Mouse (Mus musculus): ENCODE results near the gene Sec23ip.

Gene Sec23ip

DNA sequence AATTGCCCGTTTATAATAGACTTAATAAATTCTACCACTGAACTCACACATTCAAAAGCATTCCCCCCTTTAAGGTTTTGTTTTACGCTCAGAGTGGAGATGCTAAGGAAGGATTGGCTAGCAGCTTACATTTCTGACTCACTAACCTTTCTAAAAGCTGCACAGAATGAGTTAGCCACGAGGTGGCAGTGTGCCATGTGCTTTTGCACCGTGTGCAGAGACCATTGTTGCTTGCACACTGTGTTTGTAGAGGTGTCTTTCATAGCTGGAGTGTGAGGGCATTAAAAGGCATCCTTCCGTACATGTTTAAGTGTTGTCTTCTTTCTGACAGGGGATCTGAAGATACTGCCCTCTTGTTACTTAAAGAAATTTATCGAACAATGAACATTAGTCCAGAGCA, 34.6 kb downstream of the Sec23ip start:
- DNase-seq (ENCODE audit: low spot score): peak; percentile 21

DNA sequence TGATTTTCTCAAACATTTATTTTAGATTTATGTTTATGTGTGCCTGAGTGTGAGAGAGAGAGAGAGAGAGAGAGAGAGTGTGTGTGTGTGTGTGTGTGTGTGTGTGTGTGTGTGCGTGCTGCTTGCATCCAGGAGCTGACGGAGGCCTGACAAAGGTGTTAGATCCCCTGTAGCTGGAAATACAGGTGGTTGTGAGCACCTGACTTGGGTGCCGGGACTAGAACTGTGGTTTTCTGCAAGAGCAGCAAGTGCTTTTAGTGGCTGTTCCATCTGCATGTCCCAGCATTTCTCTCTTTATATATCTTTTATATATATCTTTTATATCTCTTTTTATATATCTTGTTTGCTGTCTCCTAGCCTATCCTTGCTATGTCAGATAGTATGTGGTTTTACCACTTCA, 37.1 kb downstream of the Sec23ip start:
- DNase-seq (ENCODE audit: low spot score): no peak

DNA sequence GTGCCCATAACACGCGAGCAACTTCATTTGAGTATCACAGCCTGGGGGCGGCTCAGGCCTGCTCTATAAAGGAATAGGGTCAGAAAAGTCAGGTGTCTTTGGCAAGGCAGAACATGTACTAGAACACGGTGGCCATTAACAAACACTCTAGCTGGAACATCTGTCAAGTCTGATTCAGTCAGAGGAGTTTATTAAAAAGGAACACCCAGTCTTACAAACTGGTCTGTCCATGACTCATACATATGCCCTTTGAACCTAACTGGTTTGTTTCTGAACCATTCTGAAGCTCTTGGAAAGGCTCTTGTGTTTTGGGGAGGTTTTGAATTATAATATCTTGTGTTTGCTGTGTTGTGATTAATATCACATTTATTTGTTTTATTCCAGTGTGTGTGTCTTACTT, 45.3 kb downstream of the Sec23ip start:
- DNase-seq (ENCODE audit: low spot score): no peak

DNA sequence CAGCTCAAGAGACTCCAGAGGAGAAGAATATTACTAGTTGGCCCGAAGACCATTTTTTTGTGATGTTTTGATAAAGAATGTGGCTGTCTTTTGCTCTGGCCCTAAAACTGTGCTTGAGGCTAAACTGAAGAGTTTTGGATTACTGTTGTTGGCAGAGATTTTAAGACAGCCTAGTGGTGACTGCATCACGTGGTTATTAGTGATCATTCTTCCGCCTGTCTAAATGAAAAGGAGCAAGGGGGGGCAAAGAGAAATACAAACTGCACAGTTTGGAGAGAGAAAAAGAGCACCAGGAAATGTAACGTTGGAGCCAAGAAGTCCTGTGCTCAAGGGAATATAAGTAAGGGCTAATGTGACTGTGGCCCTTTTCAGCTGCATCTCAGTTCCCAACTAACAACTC, 48.7 kb downstream of the Sec23ip start:
- DNase-seq (ENCODE audit: low spot score): no peak

DNA sequence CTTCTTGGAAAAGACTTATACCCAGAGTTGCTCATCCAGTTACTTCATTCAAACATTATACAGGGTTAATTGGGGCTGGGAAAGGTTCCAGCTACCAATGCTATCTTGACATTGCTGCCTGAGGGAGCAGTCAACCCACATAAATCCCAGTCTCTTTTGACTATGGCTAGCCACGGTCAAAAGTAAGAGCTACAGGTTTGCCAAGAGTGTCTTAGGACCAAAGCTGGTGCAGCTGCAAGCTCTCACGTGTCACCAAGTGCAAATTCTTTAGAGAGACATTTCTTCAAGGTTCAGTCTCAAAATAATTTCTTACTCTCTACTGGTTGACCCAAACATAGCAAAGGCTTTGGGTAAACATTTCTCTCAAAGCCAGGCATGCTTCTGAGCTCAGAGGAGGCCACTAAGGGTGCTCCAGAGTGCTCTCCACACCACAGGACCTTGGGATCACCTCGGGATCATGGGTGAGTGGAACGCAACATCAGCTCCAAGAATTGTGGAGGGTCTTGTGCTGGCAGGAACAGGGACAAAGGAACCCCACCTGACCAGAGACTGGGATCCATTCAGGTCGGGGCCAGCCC, 80.3 kb downstream of the Sec23ip start:
- DNase-seq (ENCODE audit: low spot score): no peak

DNA sequence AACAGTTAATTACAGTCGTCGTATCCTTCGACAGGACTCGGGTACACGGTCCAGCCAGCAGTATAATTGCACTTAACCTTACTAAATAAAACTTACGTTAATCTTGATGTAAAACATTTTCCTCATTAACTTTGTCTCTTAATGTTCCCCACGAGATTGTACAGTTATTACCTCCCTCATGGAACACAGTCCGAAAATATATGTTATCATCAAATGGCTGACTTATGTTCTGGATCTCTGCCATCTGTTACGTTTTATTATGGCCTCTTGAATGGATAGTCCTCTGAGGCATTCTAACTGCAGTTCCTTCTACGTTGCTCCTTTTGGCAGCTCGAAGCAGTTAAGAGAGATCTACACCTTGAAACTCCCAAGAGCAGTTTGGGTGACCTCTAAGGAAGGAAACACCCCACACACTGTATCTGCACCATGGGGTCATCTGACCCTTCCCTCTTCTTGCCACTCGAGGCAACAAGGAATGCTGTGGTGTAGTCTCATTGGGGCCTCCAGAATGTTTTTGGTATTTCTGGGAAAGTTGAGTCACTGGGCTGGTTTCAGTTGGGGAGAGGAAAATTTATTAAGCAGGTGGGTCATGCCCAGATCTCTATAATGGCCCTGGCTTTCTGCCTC, 87.8 kb downstream of the Sec23ip start:
- DNase-seq (ENCODE audit: low spot score): no peak

DNA sequence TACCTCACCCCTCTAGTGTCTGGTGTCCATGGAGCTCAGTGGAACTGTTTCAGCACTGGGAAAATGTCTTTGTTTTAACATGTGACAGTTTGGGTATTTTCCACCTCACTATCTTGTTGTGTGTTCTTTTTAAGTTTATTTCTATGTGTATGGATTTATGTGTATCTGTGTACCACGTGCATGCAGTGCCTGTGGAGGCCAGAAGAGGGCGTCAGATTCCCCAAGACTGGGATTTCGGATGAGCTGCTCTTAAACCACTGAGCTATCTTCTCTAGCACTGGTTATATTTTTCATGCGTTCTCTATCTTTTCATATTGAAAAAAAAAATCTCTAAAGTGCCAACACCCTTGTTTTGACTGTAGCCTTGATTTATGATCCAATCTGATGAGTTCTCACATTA, 88.5 kb downstream of the Sec23ip start:
- DNase-seq (ENCODE audit: low spot score): no peak

Measured in ovary, postnatal 14 days (tissue).